Comparison of ENCODE assay signal across 17 mouse cellular contexts in genomic region chr15:99339669-99340068, GRCm38 (mm10). TPM values are rescaled to one million over a fixed set of nuclear protein-coding genes. Genes with fewer than 3 reads are reported as not detected.
DNase-seq lines count a peak whose midpoint lies in the region; ATAC-seq and TF ChIP-seq lines count a peak whose summit lies in the region.
"Had no signal": no experiment of that assay in that cellular context is flagged by ENCODE, and none has a peak within 500 bp of the region (broad histone marks: within the 10 kb centered on the region; RNA-seq: fewer than 3 reads in every experiment).

No protein-coding gene starts in this region.

- no peak for TF ChIP-seq CTCF in heart, adult 2 months (IDR thresholded peaks at IDR 0.05)
- TF ChIP-seq CTCF in kidney, adult 2 months (conservative IDR thresholded peaks at IDR 0.05; ENCODE audit: insufficient read depth, insufficient read length, low read depth, low read length), result no peak

- peaks cover 55% of the 10 kb centered on the region for H3K4me1 ChIP-seq in heart, adult 2 months (ENCODE audit: control insufficient read depth, insufficient read depth, low read length)
- H3K4me1 ChIP-seq in kidney, adult 2 months (ENCODE audit: control insufficient read depth, insufficient read depth, low read length), result peaks cover 17% of the 10 kb centered on the region
- H3K4me1 ChIP-seq in brown adipose tissue, adult 24 weeks (ENCODE audit: control insufficient read depth, insufficient read depth, insufficient read length, low read length), result peaks cover 57% of the 10 kb centered on the region
- H3K4me1 ChIP-seq in limb, embryonic 10.5 days, result peaks cover 93% of the 10 kb centered on the region

- H3K36me3 ChIP-seq in heart, adult 2 months (ENCODE audit: control insufficient read depth, insufficient read depth, low read length), result peaks cover 20% of the 10 kb centered on the region
- H3K36me3 ChIP-seq in kidney, adult 2 months (ENCODE audit: control insufficient read depth, insufficient read depth, low read length), result no peaks in the 10 kb centered on the region
- peaks cover 30% of the 10 kb centered on the region for H3K36me3 ChIP-seq in limb, embryonic 10.5 days
- H3K36me3 ChIP-seq: limb, embryonic 15.5 days had no signal

- H3K9ac ChIP-seq in heart, adult 2 months (ENCODE audit: low read depth, low read length), result no peak overlapping the region
- H3K9ac ChIP-seq: embryonic facial prominence, embryonic 12.5 days; limb, embryonic 15.5 days had no signal

- WGBS in heart, adult 2 months, result 37% methylated on average over 6 of the region's 6 CpGs
- WGBS in kidney, adult 2 months, result 64% methylated on average over 6 of the region's 6 CpGs
- 68% methylated on average over 6 of the region's 6 CpGs for WGBS in limb, embryonic 10.5 days

- intact Hi-C loops in heart, adult 2 months (cut with DNase I), result no loop called here
- intact Hi-C loops in heart, postnatal 25 days (cut with DNase I), result no loop called here

- H3K27me3 ChIP-seq in heart, adult 2 months (ENCODE audit: control insufficient read depth, insufficient read depth, low read length), result no peaks in the 10 kb centered on the region
- H3K27me3 ChIP-seq in kidney, adult 2 months (replicated peaks; ENCODE audit: control insufficient read depth, insufficient read depth, low read length), result no peaks in the 10 kb centered on the region
- H3K27me3 ChIP-seq in limb, embryonic 10.5 days (ENCODE audit: low read depth, poor library complexity, severe bottlenecking), result no peaks in the 10 kb centered on the region
- H3K27me3 ChIP-seq: embryonic facial prominence, embryonic 12.5 days; limb, embryonic 15.5 days had no signal

- ATAC-seq in granulocyte monocyte progenitor cell, adult 5-6 weeks (replicated peaks; ENCODE audit: poor library complexity, severe bottlenecking), result no peak
- ATAC-seq: hindbrain, postnatal 0 days had no signal

- H3K4me3 ChIP-seq in heart, adult 2 months, result no peak overlapping the region
- H3K4me3 ChIP-seq in kidney, adult 2 months (ENCODE audit: insufficient read depth, low read depth, low read length), result no peak overlapping the region
- H3K4me3 ChIP-seq in brown adipose tissue, adult 24 weeks (ENCODE audit: insufficient read depth, low read depth, low read length), result no peak overlapping the region
- no peak overlapping the region for H3K4me3 ChIP-seq in limb, embryonic 10.5 days
- H3K4me3 ChIP-seq: embryonic facial prominence, embryonic 12.5 days; left cerebral cortex, adult 2 months; limb, embryonic 15.5 days had no signal

- no peak for DNase-seq in heart, adult 2 months
- no peak for DNase-seq in heart, postnatal 25 days (ENCODE audit: low spot score)
- DNase-seq in kidney, adult 2 months, result no peak
- no peak for DNase-seq in kidney, adult 8-10 months
- DNase-seq in limb, embryonic 10.5 days (ENCODE audit: low spot score), result no peak
- DNase-seq in left cerebral cortex, adult 9 months (ENCODE audit: low spot score in 2 of 2), result no peak
- DNase-seq: B cell, adult 2 months; cerebellum, postnatal 14 days; right cerebral cortex, postnatal 4 days had no signal

- H3K79me2 ChIP-seq in heart, adult 2 months (replicated peaks; ENCODE audit: control insufficient read depth, insufficient read depth, low read length), result no peaks in the 10 kb centered on the region; the same call in none of the 2 replicates

- no peaks in the 10 kb centered on the region for H3K9me3 ChIP-seq in limb, embryonic 10.5 days (replicated peaks)
- H3K9me3 ChIP-seq: embryonic facial prominence, embryonic 12.5 days; limb, embryonic 15.5 days had no signal

- no peak for TF ChIP-seq POLR2A in heart, adult 2 months (IDR thresholded peaks at IDR 0.05; ENCODE audit: insufficient read depth, low read depth, low read length)
- TF ChIP-seq POLR2A in kidney, adult 2 months (IDR thresholded peaks at IDR 0.05; ENCODE audit: low read depth, low read length), result no peak

- H3K27ac ChIP-seq in heart, adult 2 months, result peak overlapping the region; percentile 34
- H3K27ac ChIP-seq in kidney, adult 2 months (ENCODE audit: insufficient read depth, low read depth, low read length), result peak overlapping the region; percentile 34; the same call in 1 of the 2 replicates
- H3K27ac ChIP-seq in brown adipose tissue, adult 24 weeks (replicated peaks; ENCODE audit: low read depth, low read length), result 0 out of 2 replicates have a peak overlapping the region, but pooled peaks have one; percentile 20
- peak overlapping the region; percentile 54 for H3K27ac ChIP-seq in limb, embryonic 10.5 days
- H3K27ac ChIP-seq: embryonic facial prominence, embryonic 12.5 days; hindbrain, postnatal 0 days; left cerebral cortex, adult 2 months; limb, embryonic 15.5 days had no signal

- no peak for TF ChIP-seq EP300 in heart, adult 2 months (IDR thresholded peaks at IDR 0.05; ENCODE audit: insufficient read depth, low read depth, low read length)

RNA-seq across cellular contexts. Expression of gene Fmnl3, which starts 30.6 kb away (rescaled TPM):
- total RNA-seq in heart, adult 2 months (2021), result 10 to 100 TPM; 14.6 to 18.1 TPM
- 18.6 and 29.3 TPM in 2 replicates for polyA plus RNA-seq in heart, adult 2 months (2012; rRNA removed)
- total RNA-seq in heart, postnatal 25 days (2021), result 10 to 100 TPM; 20.1 to 21.1 TPM
- 26.8 and 26.9 TPM in 2 replicates for polyA plus RNA-seq in kidney, adult 2 months (2012; rRNA removed)
- 3.6 and 6.7 TPM in 2 replicates for polyA plus RNA-seq in brown adipose tissue, adult 24 weeks (2012; ENCODE audit: insufficient read depth, insufficient read length, missing spikeins)
- 30.4 and 42.2 TPM in 2 replicates for polyA plus RNA-seq in limb, embryonic 10.5 days (2016; fragmentation: Nextera tagmentation; extraction: Ambion mirVana)
- total RNA-seq in granulocyte monocyte progenitor cell, adult 5-6 weeks (2014; fragmentation: Nextera tagmentation), result 18.0 and 22.5 TPM in 2 replicates
- total RNA-seq in granulocyte monocyte progenitor cell, adult 5-6 weeks (2017), result 20.7 and 23.8 TPM in 2 replicates

RNA-seq across cellular contexts. Expression of gene Fam186b, which starts 44.0 kb away (rescaled TPM):
- total RNA-seq in heart, adult 2 months (2021), result not detected
- 0.20 TPM in 1 of 2 replicates, not detected in the other for polyA plus RNA-seq in heart, adult 2 months (2012; rRNA removed)
- total RNA-seq in heart, postnatal 25 days (2021), result not detected
- polyA plus RNA-seq in kidney, adult 2 months (2012; rRNA removed), result 0.13 and 0.24 TPM in 2 replicates
- polyA plus RNA-seq in brown adipose tissue, adult 24 weeks (2012; ENCODE audit: insufficient read depth, insufficient read length, missing spikeins), result not detected in 2 replicates
- 0.21 and 0.29 TPM in 2 replicates for polyA plus RNA-seq in limb, embryonic 10.5 days (2016; fragmentation: Nextera tagmentation; extraction: Ambion mirVana)
- not detected in 2 replicates for total RNA-seq in granulocyte monocyte progenitor cell, adult 5-6 weeks (2014; fragmentation: Nextera tagmentation)
- total RNA-seq in granulocyte monocyte progenitor cell, adult 5-6 weeks (2017), result not detected in 2 replicates
- polyA plus RNA-seq: heart, embryonic 14.5 days; neural tube, embryonic 11.5 days had no signal

RNA-seq across cellular contexts. Expression of gene Prpf40b, which starts 44.8 kb away (rescaled TPM):
- total RNA-seq in heart, adult 2 months (2021), result 10 to 100 TPM; 18.9 to 23.4 TPM
- 39.5 and 39.7 TPM in 2 replicates for polyA plus RNA-seq in heart, adult 2 months (2012; rRNA removed)
- 10 to 100 TPM; 20.2 to 20.7 TPM for total RNA-seq in heart, postnatal 25 days (2021)
- polyA plus RNA-seq in kidney, adult 2 months (2012; rRNA removed), result 48.0 and 59.4 TPM in 2 replicates
- polyA plus RNA-seq in brown adipose tissue, adult 24 weeks (2012; ENCODE audit: insufficient read depth, insufficient read length, missing spikeins), result 17.9 and 18.5 TPM in 2 replicates
- polyA plus RNA-seq in limb, embryonic 10.5 days (2016; fragmentation: Nextera tagmentation; extraction: Ambion mirVana), result 59.3 and 71.2 TPM in 2 replicates
- total RNA-seq in granulocyte monocyte progenitor cell, adult 5-6 weeks (2014; fragmentation: Nextera tagmentation), result 13.5 and 17.6 TPM in 2 replicates
- total RNA-seq in granulocyte monocyte progenitor cell, adult 5-6 weeks (2017), result 7.2 and 10.7 TPM in 2 replicates

RNA-seq across cellular contexts. Expression of gene Tmbim6, which starts 53.0 kb away (rescaled TPM):
- total RNA-seq in heart, adult 2 months (2021), result 100 to 1,000 TPM; 207 to 253 TPM
- polyA plus RNA-seq in heart, adult 2 months (2012; rRNA removed), result 334 and 409 TPM in 2 replicates
- total RNA-seq in heart, postnatal 25 days (2021), result 100 to 1,000 TPM; 207 to 215 TPM
- 2,322 and 2,701 TPM in 2 replicates for polyA plus RNA-seq in kidney, adult 2 months (2012; rRNA removed)
- 290 and 634 TPM in 2 replicates for polyA plus RNA-seq in brown adipose tissue, adult 24 weeks (2012; ENCODE audit: insufficient read depth, insufficient read length, missing spikeins)
- polyA plus RNA-seq in limb, embryonic 10.5 days (2016; fragmentation: Nextera tagmentation; extraction: Ambion mirVana), result 272 and 296 TPM in 2 replicates
- 383 and 409 TPM in 2 replicates for total RNA-seq in granulocyte monocyte progenitor cell, adult 5-6 weeks (2014; fragmentation: Nextera tagmentation)
- total RNA-seq in granulocyte monocyte progenitor cell, adult 5-6 weeks (2017), result 163 and 164 TPM in 2 replicates
